Mouse (Mus musculus) embryonic stem cell, embryonic (primary cell): ENCODE measurements at regions not wholly inside any gene's neighbourhood (a gene's known extent, or its start where the extent isn't known, plus 50 kb on each side); places are given as distances from the start of the nearest gene placed in this dataset.

ENCODE experiments used
- CTCF ChIA-PET, 4 experiments: fragments of 300-600 bp in 2 of 4; fragments of 350-600 bp in 2 of 4; sonication (Branson Sonifier 250); formaldehyde crosslinking; loops; one replicate each; lab custom pipeline; 2022; ENCODE audit warnings: inconsistent platforms in 2 of 4; lab: Charles Lee
- POLR2A ChIA-PET, 4 experiments: fragments of 300-600 bp in 2 of 4; fragments of 350-600 bp in 2 of 4; sonication (Branson Sonifier 250); formaldehyde crosslinking; loops; one replicate each; lab custom pipeline; 2022; ENCODE audit warnings: antibody characterized with exemption in 4 of 4, inconsistent platforms in 1 of 4; lab: Charles Lee

DNA sequence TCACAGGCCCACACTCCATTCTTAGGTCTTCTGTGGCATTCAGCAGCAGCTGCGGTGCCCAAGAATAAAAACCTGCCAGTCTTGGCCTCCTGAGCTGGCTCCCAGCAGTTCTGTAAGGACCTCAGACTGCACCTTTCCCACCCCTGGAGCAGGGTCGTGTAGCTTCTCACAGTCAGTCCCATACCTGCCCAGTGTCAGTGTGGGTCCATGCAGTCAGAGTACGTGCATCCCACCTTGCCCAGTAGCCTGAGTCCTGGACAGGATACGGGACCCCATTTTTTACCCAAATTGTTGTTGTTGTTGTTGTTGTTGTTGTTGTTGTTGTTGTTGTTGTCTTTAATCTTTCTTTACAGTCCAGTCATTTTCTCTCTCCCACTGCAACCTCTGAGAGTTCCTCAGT is 6811.3 kb downstream of the 9330182O14Rik start:
- POLR2A ChIA-PET: no interaction called here
- CTCF ChIA-PET: no interaction called here

DNA sequence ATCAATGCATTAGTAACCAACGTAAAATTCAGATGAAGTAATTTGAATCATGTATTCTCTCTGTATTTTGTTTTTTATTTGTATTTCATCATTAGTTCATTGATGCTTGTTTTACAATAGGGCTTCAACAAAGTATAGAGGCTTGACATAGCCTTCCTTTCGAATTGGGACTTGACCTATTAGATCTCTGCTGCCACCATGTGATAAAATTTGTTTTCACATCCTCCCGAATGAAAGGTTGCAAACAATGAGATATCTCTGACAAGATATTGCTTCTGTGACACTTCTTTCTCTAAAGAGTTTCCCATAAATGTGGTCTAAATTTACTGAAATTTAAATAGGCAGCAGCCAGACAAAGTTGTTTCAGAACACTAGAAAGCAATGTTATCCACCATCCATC is 6856.0 kb downstream of the 9330182O14Rik start:
- POLR2A ChIA-PET: no interaction called here
- CTCF ChIA-PET: no interaction called here

DNA sequence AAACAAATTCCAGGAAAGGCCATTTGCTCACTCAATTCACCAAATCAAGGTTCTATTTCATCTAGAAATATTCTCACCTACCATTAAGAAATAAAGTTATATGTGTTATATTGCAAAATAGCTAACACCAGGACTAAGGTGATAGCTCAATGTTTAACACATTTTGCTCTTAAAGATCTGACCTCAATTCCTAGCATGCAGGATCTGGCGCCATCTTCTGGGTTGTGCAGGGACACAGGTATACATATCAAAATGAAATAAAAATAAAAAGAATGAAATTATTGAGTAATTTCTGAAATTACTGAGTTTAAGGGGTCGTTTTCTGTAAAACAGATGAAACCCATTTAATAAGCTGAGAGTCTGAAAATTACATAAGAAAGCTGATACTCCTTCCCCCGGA is 6862.9 kb downstream of the 9330182O14Rik start:
- ChIA-PET POLR2A (no interaction called here), CTCF (interaction anchor here in 1 of 4 experiments (0.6 kb wide), 1 partner anchor 1427 kb away, joined by 4 read pairs; no protein-coding TSS in a partner anchor)
